Mouse (Mus musculus) forebrain, embryonic 12.5 days (tissue): ENCODE measurements around the gene Sun2. TPM values are rescaled to one million over a fixed set of nuclear protein-coding genes. Genes with fewer than 3 reads are reported as not detected.

ENCODE experiments used
- ATAC-seq: fragments of 200-750 bp; cut with Nextera tagmentation; 2 replicates; pipeline ENCODE4 v1.8.0; 2017; ENCODE audit warnings: moderate TSS enrichment; ENCODE audit not compliant: low FRiP score
- H3K27ac ChIP-seq: fragments of 300-500 bp; sonication (generic); 2 replicates; pipeline ENCODE4 v1.5.1; 2016; ENCODE audit warnings: mild to moderate bottlenecking
- H3K27me3 ChIP-seq: fragments of 300-500 bp; sonication (generic); 2 replicates; pipeline ENCODE4 v1.6.1; 2016; ENCODE audit warnings: mild to moderate bottlenecking
- H3K36me3 ChIP-seq: fragments of 300-500 bp; sonication (generic); replicated peaks from 2 replicates; pipeline ENCODE4 v1.6.1; 2016; ENCODE audit warnings: mild to moderate bottlenecking
- H3K4me1 ChIP-seq: fragments of 300-500 bp; sonication (generic); 2 replicates; pipeline ENCODE4 v1.6.1; 2016
- H3K4me2 ChIP-seq: fragments of 300-500 bp; sonication (generic); 2 replicates; pipeline ENCODE4 v1.6.1; 2016; ENCODE audit warnings: mild to moderate bottlenecking, moderate library complexity
- H3K4me3 ChIP-seq: fragments of 300-500 bp; sonication (generic); replicated peaks from 2 replicates; pipeline ENCODE4 v1.5.1; 2016; ENCODE audit warnings: mild to moderate bottlenecking
- H3K9ac ChIP-seq: fragments of 300-500 bp; sonication (generic); 2 replicates; pipeline ENCODE4 v1.6.1; 2016; ENCODE audit warnings: mild to moderate bottlenecking
- H3K9me3 ChIP-seq: fragments of 300-500 bp; sonication (generic); 2 replicates; pipeline ENCODE4 v1.6.1; 2016
- WGBS: fragments of 180-500 bp; shearing (Covaris S2); methylation state at CpG from one replicate; pipeline ENCODE4 v1.1.7; 2016; 5-methylcytosine and 5-hydroxymethylcytosine counted together
- polyA plus RNA-seq: library from polyadenylated mRNA; unstranded; fragments of >200 nt; fragmentation: Nextera tagmentation; extraction: Ambion mirVana; gene quantifications from 2 replicates; pipeline ENCODE4 v1.2.1, GENCODE M21; 2016

Gene Sun2
- polyA plus RNA-seq, 1 experiment from 2014 or later = 6.2 TPM

- Histone ChIP-seq H3K9me3 (no peaks in the 10 kb centered on the region), H3K4me1 (peaks cover 58% of the 10 kb centered on the region), H3K27me3 (no peaks in the 10 kb centered on the region), H3K4me2 (peak overlapping the region; percentile 98), H3K9ac (peak overlapping the region; percentile 38; the same call in 1 of the 2 replicates), H3K36me3 (peaks cover 7% of the 10 kb centered on the region), H3K4me3 (peak overlapping the region; percentile 91), H3K27ac (peak overlapping the region; percentile 53; the same call in 1 of the 2 replicates)
- ATAC-seq = no peak
- WGBS = 19% methylated on average over 24 of the region's 24 CpGs
These were observed 52.5 kb downstream of the Sun2 start for GRCm38 (mm10) chr15:79689662-79690425.

GRCm38 (mm10) chr15:79688268-79688956 is 53.9 kb downstream of the Sun2 start:
- ATAC-seq = no peak
- Histone ChIP-seq H3K27me3 (no peaks in the 10 kb centered on the region), H3K4me3 (peak overlapping the region; percentile 77), H3K4me2 (peak overlapping the region; percentile 63), H3K27ac (peak overlapping the region; percentile 93), H3K9me3 (no peaks in the 10 kb centered on the region), H3K4me1 (peaks cover 69% of the 10 kb centered on the region), H3K36me3 (no peaks in the 10 kb centered on the region), H3K9ac (peak overlapping the region; percentile 89)
- 5% methylated on average over 8 of the region's 8 CpGs for WGBS

- peak; percentile 60 for ATAC-seq
These were observed 54.6 kb downstream of the Sun2 start, which contains the start of gene Josd1 for GRCm38 (mm10) chr15:79687646-79688267. TSS of gene Josd1 (minus strand) at chr15:79687919.

GRCm38 (mm10) chr15:79687175-79687574 is 55.2 kb downstream of the Sun2 start:
- ATAC-seq = no peak
- peak overlapping the region; percentile 63 for H3K4me2 ChIP-seq
- under 1% methylated on average over 33 of the region's 33 CpGs for WGBS
- H3K9ac ChIP-seq = peak overlapping the region; percentile 89
- H3K9me3 ChIP-seq = no peaks in the 10 kb centered on the region
- H3K27me3 ChIP-seq = no peaks in the 10 kb centered on the region
- peaks cover 69% of the 10 kb centered on the region for H3K4me1 ChIP-seq
- peak overlapping the region; percentile 93 for H3K27ac ChIP-seq
- H3K36me3 ChIP-seq = no peaks in the 10 kb centered on the region
- peak overlapping the region; percentile 77 for H3K4me3 ChIP-seq

More at GRCm38 (mm10) chr15:79687646-79688267, 54.6 kb downstream of the Sun2 start, which contains the start of gene Josd1:
- peaks cover 69% of the 10 kb centered on the region for H3K4me1 ChIP-seq
- H3K4me2 ChIP-seq = peak within 1 kb of the TSS; percentile 63
- peak within 1 kb of the TSS; percentile 77 for H3K4me3 ChIP-seq
- H3K27ac ChIP-seq = peak within 1 kb of the TSS; percentile 93
- no peaks in the 10 kb centered on the region for H3K27me3 ChIP-seq
- peak within 1 kb of the TSS; percentile 89 for H3K9ac ChIP-seq
- no peaks in the 10 kb centered on the region for H3K36me3 ChIP-seq
- under 1% methylated on average over 72 of the region's 72 CpGs for WGBS
- no peaks in the 10 kb centered on the region for H3K9me3 ChIP-seq

DNA sequence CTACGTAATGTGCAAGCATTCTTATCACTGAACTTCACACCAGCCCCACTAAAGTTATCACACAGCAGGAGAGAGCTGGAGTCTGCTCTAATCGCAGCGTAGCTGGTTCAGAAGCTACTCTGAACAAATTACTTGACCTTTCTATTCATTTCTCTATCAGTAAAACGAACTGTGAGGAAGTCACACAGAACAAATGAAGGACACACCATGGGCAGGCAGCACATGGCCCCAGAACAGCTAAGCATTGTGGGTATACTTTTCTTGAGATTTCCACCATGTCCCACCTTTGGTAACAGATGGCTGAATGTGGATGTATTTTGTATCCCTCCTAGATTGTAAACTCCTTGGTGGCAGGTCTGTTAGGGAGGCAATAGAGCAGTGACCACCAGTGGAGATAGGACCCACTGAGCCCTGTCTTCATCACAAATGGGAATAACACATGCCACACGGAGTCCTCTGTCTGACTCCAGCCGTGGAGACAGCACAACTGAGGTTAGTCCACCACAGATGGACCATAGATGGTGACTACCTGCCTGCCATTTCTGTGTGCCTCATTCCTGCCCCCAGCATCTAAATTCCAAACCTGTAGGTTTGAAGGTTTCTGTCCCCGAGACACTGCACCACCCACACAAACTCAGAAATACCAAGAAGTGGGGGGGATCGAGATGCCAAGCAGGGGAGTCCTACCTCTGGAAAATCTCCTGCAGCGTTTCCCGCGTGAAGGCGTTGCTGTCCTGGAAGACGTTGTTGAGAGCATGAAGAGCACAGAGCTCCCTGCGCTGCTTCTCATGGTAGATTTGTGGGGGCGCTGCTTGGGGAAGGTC is 56.1 kb downstream of the Sun2 start:
- H3K36me3 ChIP-seq = no peaks in the 10 kb centered on the region
- peaks cover 60% of the 10 kb centered on the region for H3K4me1 ChIP-seq
- 20% methylated on average over 15 of the region's 15 CpGs for WGBS
- peak overlapping the region; percentile 77 for H3K4me3 ChIP-seq
- H3K27ac ChIP-seq = no peak overlapping the region
- no peak for ATAC-seq
- peak overlapping the region; percentile 89 for H3K9ac ChIP-seq
- H3K9me3 ChIP-seq = no peaks in the 10 kb centered on the region
- peak overlapping the region; percentile 63 for H3K4me2 ChIP-seq
- H3K27me3 ChIP-seq = no peaks in the 10 kb centered on the region

- peak overlapping the region; percentile 77 for H3K4me3 ChIP-seq
- ATAC-seq = no peak
- no peaks in the 10 kb centered on the region for H3K9me3 ChIP-seq
- WGBS = 54% methylated on average over 6 of the region's 6 CpGs
- H3K36me3 ChIP-seq = no peaks in the 10 kb centered on the region
- H3K4me2 ChIP-seq = peak overlapping the region; percentile 63
- H3K27ac ChIP-seq = no peak overlapping the region
- no peaks in the 10 kb centered on the region for H3K27me3 ChIP-seq
- peak overlapping the region; percentile 89 for H3K9ac ChIP-seq
- H3K4me1 ChIP-seq = peaks cover 59% of the 10 kb centered on the region
These were observed 57.1 kb downstream of the Sun2 start for GRCm38 (mm10) chr15:79685141-79685641.

DNA sequence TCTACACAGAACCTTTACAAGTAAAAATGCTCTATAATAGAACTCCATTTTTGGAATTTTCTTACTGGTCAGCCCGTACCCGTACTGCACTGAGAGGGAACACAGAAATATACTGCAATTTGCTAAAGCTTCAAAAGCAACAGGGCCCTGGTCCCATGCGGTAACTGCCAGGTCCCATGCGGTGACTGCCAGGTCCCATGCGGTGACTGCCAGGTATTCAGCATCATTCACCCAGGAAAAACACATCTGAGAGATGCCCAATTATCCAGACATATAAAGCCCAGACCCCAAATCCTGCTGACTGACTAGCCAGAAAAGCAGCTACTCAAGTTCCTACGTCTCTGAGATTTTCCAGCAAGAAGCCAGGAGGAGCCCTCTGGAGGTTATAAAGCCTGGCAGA is 57.7 kb downstream of the Sun2 start:
- Histone ChIP-seq H3K36me3 (no peaks in the 10 kb centered on the region), H3K9ac (no peak overlapping the region), H3K4me3 (peak overlapping the region; percentile 77; the same call in 1 of the 2 replicates), H3K27ac (no peak overlapping the region), H3K4me1 (peaks cover 54% of the 10 kb centered on the region), H3K4me2 (peak overlapping the region; percentile 63), H3K9me3 (no peaks in the 10 kb centered on the region), H3K27me3 (no peaks in the 10 kb centered on the region)
- WGBS = 81% methylated on average over 6 of the region's 6 CpGs
- no peak for ATAC-seq

DNA sequence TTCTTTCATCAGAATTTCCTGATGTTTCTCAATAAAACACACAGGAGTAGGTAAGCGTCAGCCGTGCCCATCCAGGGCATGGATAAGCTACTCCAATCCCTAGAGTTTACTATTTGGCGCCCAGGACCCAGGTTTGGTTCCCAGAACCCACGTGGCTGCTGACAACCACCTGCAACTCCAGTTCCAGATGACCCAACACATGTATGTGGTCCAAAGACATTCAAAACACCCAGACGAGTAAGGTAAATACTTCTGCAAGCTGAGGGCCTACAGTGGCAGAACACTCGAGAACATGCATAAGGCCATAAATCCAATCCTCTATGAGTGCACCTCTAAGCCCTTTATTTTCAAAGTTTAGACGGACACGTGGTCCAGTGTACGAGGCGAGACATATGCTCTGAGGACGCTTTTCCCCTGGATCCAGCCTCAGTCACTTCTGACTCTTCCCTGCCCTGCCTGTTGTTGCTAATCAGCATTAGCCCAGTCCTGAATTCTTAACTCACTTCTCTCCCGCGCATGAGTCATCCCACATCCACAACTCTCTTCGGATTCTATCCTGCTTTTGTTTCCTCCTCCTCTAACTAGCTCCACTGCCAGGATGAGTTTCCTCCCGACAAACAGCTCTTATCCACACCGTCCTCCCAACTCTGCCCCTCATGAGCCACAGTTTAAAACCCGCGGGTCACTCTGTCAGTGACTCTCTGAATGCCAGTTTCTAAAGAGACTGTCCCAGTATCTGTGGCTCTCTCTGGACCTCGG is 58.5 kb downstream of the Sun2 start:
- 80% methylated on average over 19 of the region's 19 CpGs for WGBS
- ATAC-seq = no peak

GRCm38 (mm10) chr15:79683146-79683545 is 59.2 kb downstream of the Sun2 start:
- Histone ChIP-seq H3K36me3 (no peaks in the 10 kb centered on the region), H3K4me1 (peaks cover 46% of the 10 kb centered on the region), H3K4me3 (no peak overlapping the region), H3K9ac (no peak overlapping the region), H3K27ac (no peak overlapping the region), H3K27me3 (no peaks in the 10 kb centered on the region), H3K4me2 (no peak overlapping the region), H3K9me3 (no peaks in the 10 kb centered on the region)
- 91% methylated on average over 6 of the region's 6 CpGs for WGBS
- no peak for ATAC-seq

More for the DNA sequence above, 58.5 kb downstream of the Sun2 start:
- Histone ChIP-seq H3K36me3 (no peaks in the 10 kb centered on the region), H3K9ac (no peak overlapping the region), H3K27ac (no peak overlapping the region), H3K4me3 (no peak overlapping the region), H3K4me2 (peak overlapping the region; percentile 63), H3K27me3 (no peaks in the 10 kb centered on the region), H3K9me3 (no peaks in the 10 kb centered on the region), H3K4me1 (peaks cover 51% of the 10 kb centered on the region)

- H3K9me3 ChIP-seq = no peaks in the 10 kb centered on the region
- peaks cover 45% of the 10 kb centered on the region for H3K4me1 ChIP-seq
- no peak overlapping the region for H3K4me3 ChIP-seq
- H3K4me2 ChIP-seq = no peak overlapping the region
- peaks cover 10% of the 10 kb centered on the region for H3K36me3 ChIP-seq
- no peak for ATAC-seq
- WGBS = 93% methylated on average over 4 of the region's 4 CpGs
- H3K27ac ChIP-seq = no peak overlapping the region
- no peaks in the 10 kb centered on the region for H3K27me3 ChIP-seq
- H3K9ac ChIP-seq = no peak overlapping the region
These were observed 60.4 kb downstream of the Sun2 start for GRCm38 (mm10) chr15:79681973-79682372.

DNA sequence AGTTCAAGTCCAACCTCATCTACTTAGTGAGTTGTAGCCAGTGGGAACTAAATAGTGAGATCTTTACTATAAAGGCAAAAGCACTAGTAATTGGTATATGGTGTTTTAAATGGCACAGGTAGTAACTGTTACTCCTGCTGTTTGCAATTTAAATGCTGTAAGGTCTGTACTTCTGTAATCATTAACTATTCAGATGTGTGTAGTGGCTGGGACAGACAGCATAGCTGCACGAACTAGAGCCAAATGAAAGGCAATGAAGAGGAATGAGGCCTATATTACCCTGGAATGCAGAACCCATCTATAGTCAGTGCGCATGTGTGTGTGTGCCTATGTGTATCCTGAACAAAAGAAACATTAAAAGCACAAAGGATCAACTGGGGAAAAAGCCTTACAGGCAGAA is 64.4 kb downstream of the Sun2 start:
- Histone ChIP-seq H3K4me3 (no peak overlapping the region), H3K4me2 (no peak overlapping the region), H3K9ac (no peak overlapping the region), H3K4me1 (peaks cover 7% of the 10 kb centered on the region), H3K27ac (no peak overlapping the region), H3K9me3 (no peaks in the 10 kb centered on the region), H3K36me3 (peaks cover 50% of the 10 kb centered on the region), H3K27me3 (no peaks in the 10 kb centered on the region)
- 90% methylated on average over 2 of the region's 2 CpGs for WGBS
- ATAC-seq = no peak
